Mouse (Mus musculus): ENCODE measurements around the gene Zc3h15. TPM values are rescaled to one million over a fixed set of nuclear protein-coding genes. Genes with fewer than 3 reads are reported as not detected.
A peak's percentile ranks its signal among the peaks of the same experiment; 100 is the strongest.

Zc3h15 gene
- 164 and 171 TPM in 2 replicates for polyA plus RNA-seq (2014; fragmentation: Nextera tagmentation; extraction: Ambion mirVana)

- H3K36me3 ChIP-seq (ENCODE audit: control insufficient read depth, insufficient read depth, low read length): no peaks in the 10 kb centered on the region
- under 1% methylated on average over 85 of the region's 100 CpGs for WGBS
- H3K27me3 ChIP-seq (ENCODE audit: control insufficient read depth, insufficient read depth, low read length): no peaks in the 10 kb centered on the region
- H3K9me3 ChIP-seq (ENCODE audit: control insufficient read depth, low read length): no peaks in the 10 kb centered on the region
- H3K4me1 ChIP-seq (ENCODE audit: control insufficient read depth, insufficient read depth, low read length): peaks cover 6% of the 10 kb centered on the region; the same call in 1 of the 2 replicates
- ATAC-seq (ENCODE audit: insufficient number of reproducible peaks, low FRiP score, low TSS enrichment, low read depth): peak; percentile 99
- H3K4me3 ChIP-seq (ENCODE audit: low read depth, low read length): peak within 1 kb of the TSS; percentile 70
- H3K4me2 ChIP-seq (ENCODE audit: low read depth, severe bottlenecking): peak within 1 kb of the TSS; percentile 73
- peak within 1 kb of the TSS; percentile 91 for H3K9ac ChIP-seq (ENCODE audit: low read length)
- DNase-seq (ENCODE audit: low spot score): peak; percentile 95
- H3K27ac ChIP-seq (replicated peaks; ENCODE audit: low read depth, low read length): peak within 1 kb of the TSS; percentile 57
Measured at GRCm38 (mm10) chr2:83644276-83645252, at the start of gene Zc3h15. TSS of gene Zc3h15 (plus strand) at chr2:83644435.

- H3K9me3 ChIP-seq (ENCODE audit: control insufficient read depth, low read length): no peaks in the 10 kb centered on the region
- WGBS: 94% methylated on average over 11 of the region's 11 CpGs
- ATAC-seq (ENCODE audit: insufficient number of reproducible peaks, low FRiP score, low TSS enrichment, low read depth) (no peak), DNase-seq (ENCODE audit: low spot score) (no peak)
- no peak overlapping the region for H3K4me2 ChIP-seq (ENCODE audit: low read depth, severe bottlenecking)
- no peaks in the 10 kb centered on the region for H3K27me3 ChIP-seq (ENCODE audit: control insufficient read depth, insufficient read depth, low read length)
- H3K4me1 ChIP-seq (ENCODE audit: control insufficient read depth, insufficient read depth, low read length): no peaks in the 10 kb centered on the region
- no peaks in the 10 kb centered on the region for H3K36me3 ChIP-seq (ENCODE audit: control insufficient read depth, insufficient read depth, low read length)
- H3K9ac ChIP-seq (ENCODE audit: low read length): no peak overlapping the region
- no peak overlapping the region for H3K27ac ChIP-seq (replicated peaks; ENCODE audit: low read depth, low read length)
- no peak overlapping the region for H3K4me3 ChIP-seq (ENCODE audit: low read depth, low read length)
Measured at GRCm38 (mm10) chr2:83620558-83621367, 23.5 kb upstream of the Zc3h15 start.

GRCm38 (mm10) chr2:83621511-83621910 is 22.7 kb upstream of the Zc3h15 start:
- Histone ChIP-seq H3K27me3 (ENCODE audit: control insufficient read depth, insufficient read depth, low read length) (no peaks in the 10 kb centered on the region), H3K4me3 (ENCODE audit: low read depth, low read length) (no peak overlapping the region), H3K4me1 (ENCODE audit: control insufficient read depth, insufficient read depth, low read length) (no peaks in the 10 kb centered on the region), H3K27ac (replicated peaks; ENCODE audit: low read depth, low read length) (no peak overlapping the region), H3K9ac (ENCODE audit: low read length) (no peak overlapping the region), H3K9me3 (ENCODE audit: control insufficient read depth, low read length) (no peaks in the 10 kb centered on the region), H3K36me3 (ENCODE audit: control insufficient read depth, insufficient read depth, low read length) (no peaks in the 10 kb centered on the region), H3K4me2 (ENCODE audit: low read depth, severe bottlenecking) (no peak overlapping the region)
- DNase-seq (ENCODE audit: low spot score) (no peak), ATAC-seq (ENCODE audit: insufficient number of reproducible peaks, low FRiP score, low TSS enrichment, low read depth) (no peak)
- 90% methylated on average over 4 of the region's 4 CpGs for WGBS

- no peak overlapping the region for H3K4me3 ChIP-seq (ENCODE audit: low read depth, low read length)
- no peaks in the 10 kb centered on the region for H3K4me1 ChIP-seq (ENCODE audit: control insufficient read depth, insufficient read depth, low read length)
- H3K27ac ChIP-seq (replicated peaks; ENCODE audit: low read depth, low read length): no peak overlapping the region
- H3K9ac ChIP-seq (ENCODE audit: low read length): no peak overlapping the region
- H3K36me3 ChIP-seq (ENCODE audit: control insufficient read depth, insufficient read depth, low read length): no peaks in the 10 kb centered on the region
- H3K9me3 ChIP-seq (ENCODE audit: control insufficient read depth, low read length): no peaks in the 10 kb centered on the region
- no peak overlapping the region; the same call in 1 of the 2 replicates for H3K4me2 ChIP-seq (ENCODE audit: low read depth, severe bottlenecking)
- ATAC-seq (ENCODE audit: insufficient number of reproducible peaks, low FRiP score, low TSS enrichment, low read depth): peak; percentile 6; the same call in 1 of the 2 replicates
- DNase-seq (ENCODE audit: low spot score): no peak
- no peaks in the 10 kb centered on the region for H3K27me3 ChIP-seq (ENCODE audit: control insufficient read depth, insufficient read depth, low read length)
- 49% methylated on average over 11 of the region's 11 CpGs for WGBS
Measured at GRCm38 (mm10) chr2:83622792-83623191, 21.4 kb upstream of the Zc3h15 start.

- no peaks in the 10 kb centered on the region for H3K9me3 ChIP-seq (ENCODE audit: control insufficient read depth, low read length)
- H3K27ac ChIP-seq (replicated peaks; ENCODE audit: low read depth, low read length): no peak overlapping the region
- H3K4me1 ChIP-seq (ENCODE audit: control insufficient read depth, insufficient read depth, low read length): no peaks in the 10 kb centered on the region
- DNase-seq (ENCODE audit: low spot score): no peak
- no peak overlapping the region for H3K4me3 ChIP-seq (ENCODE audit: low read depth, low read length)
- no peak overlapping the region for H3K4me2 ChIP-seq (ENCODE audit: low read depth, severe bottlenecking)
- 66% methylated on average over 4 of the region's 4 CpGs for WGBS
- no peaks in the 10 kb centered on the region for H3K27me3 ChIP-seq (ENCODE audit: control insufficient read depth, insufficient read depth, low read length)
- H3K9ac ChIP-seq (ENCODE audit: low read length): no peak overlapping the region
- no peaks in the 10 kb centered on the region for H3K36me3 ChIP-seq (ENCODE audit: control insufficient read depth, insufficient read depth, low read length)
- ATAC-seq (ENCODE audit: insufficient number of reproducible peaks, low FRiP score, low TSS enrichment, low read depth): no peak
Measured at GRCm38 (mm10) chr2:83624045-83624444, 20.2 kb upstream of the Zc3h15 start.

- no peaks in the 10 kb centered on the region for H3K4me1 ChIP-seq (ENCODE audit: control insufficient read depth, insufficient read depth, low read length)
- no peak overlapping the region for H3K9ac ChIP-seq (ENCODE audit: low read length)
- no peak overlapping the region for H3K4me2 ChIP-seq (ENCODE audit: low read depth, severe bottlenecking)
- no peaks in the 10 kb centered on the region for H3K27me3 ChIP-seq (ENCODE audit: control insufficient read depth, insufficient read depth, low read length)
- ATAC-seq (ENCODE audit: insufficient number of reproducible peaks, low FRiP score, low TSS enrichment, low read depth) (no peak), DNase-seq (ENCODE audit: low spot score) (peak; percentile 89)
- no peak overlapping the region for H3K27ac ChIP-seq (replicated peaks; ENCODE audit: low read depth, low read length)
- H3K36me3 ChIP-seq (ENCODE audit: control insufficient read depth, insufficient read depth, low read length): no peaks in the 10 kb centered on the region
- H3K9me3 ChIP-seq (ENCODE audit: control insufficient read depth, low read length): no peaks in the 10 kb centered on the region
- H3K4me3 ChIP-seq (ENCODE audit: low read depth, low read length): no peak overlapping the region
- WGBS: 32% methylated on average over 10 of the region's 10 CpGs
Measured at GRCm38 (mm10) chr2:83625226-83626108, 18.8 kb upstream of the Zc3h15 start.

- ATAC-seq (ENCODE audit: insufficient number of reproducible peaks, low FRiP score, low TSS enrichment, low read depth): no peak
- Histone ChIP-seq H3K9ac (ENCODE audit: low read length) (no peak overlapping the region), H3K4me2 (ENCODE audit: low read depth, severe bottlenecking) (no peak overlapping the region), H3K36me3 (ENCODE audit: control insufficient read depth, insufficient read depth, low read length) (no peaks in the 10 kb centered on the region), H3K4me3 (ENCODE audit: low read depth, low read length) (no peak overlapping the region), H3K27me3 (ENCODE audit: control insufficient read depth, insufficient read depth, low read length) (no peaks in the 10 kb centered on the region), H3K9me3 (ENCODE audit: control insufficient read depth, low read length) (no peaks in the 10 kb centered on the region), H3K27ac (replicated peaks; ENCODE audit: low read depth, low read length) (no peak overlapping the region), H3K4me1 (ENCODE audit: control insufficient read depth, insufficient read depth, low read length) (no peaks in the 10 kb centered on the region)
- DNase-seq (ENCODE audit: low spot score): no peak
- WGBS: 88% methylated on average over 9 of the region's 9 CpGs
Measured at GRCm38 (mm10) chr2:83626881-83627280, 17.4 kb upstream of the Zc3h15 start.

Data from limb, embryonic 11.5 days (tissue).